Mouse (Mus musculus): ENCODE results near the gene Hmcn2.

- TF ChIP-seq USF1 (IDR thresholded peaks at IDR 0.05; ENCODE audit: low read depth, low read length), result no peak
- TF ChIP-seq RCOR1 (conservative IDR thresholded peaks at IDR 0.05; ENCODE audit: low read depth, low read length), result no peak
- no peak for TF ChIP-seq CTCF (conservative IDR thresholded peaks at IDR 0.05 in 1 of 2, IDR thresholded peaks at IDR 0.05 in 1 of 2; ENCODE audit: low read depth in 2 of 2, low read length in 2 of 2)
- TF ChIP-seq MEF2A (IDR thresholded peaks at IDR 0.05; ENCODE audit: borderline replicate concordance, low read depth, low read length), result no peak
- no peak for TF ChIP-seq POLR2A (IDR thresholded peaks at IDR 0.05; ENCODE audit: low read depth, low read length)
These were observed 144.2 kb downstream of the Hmcn2 start for GRCm38 (mm10) chr2:31458460-31458859.
